Mouse (Mus musculus) CD4-positive, CD25-positive, alpha-beta regulatory T cell, adult 4 months (primary cell): Measurements from ENCODE around the gene Dzip1. TPM values are rescaled to one million over a fixed set of nuclear protein-coding genes. Genes with fewer than 3 reads are reported as not detected.

Experiments used
- ATAC-seq: one replicate; pipeline ENCODE4 v1.8.0; 2017
- polyA plus RNA-seq, 2 experiments: library from polyadenylated mRNA; unstranded; fragments of 100-300 nt; shearing (Covaris generic); gene quantifications; one replicate each; pipeline ENCODE4 v1.2.1; 2017

Gene Dzip1
- polyA plus RNA-seq, 2 experiments from 2014 or later: 10.9 to 12.8 TPM

GRCm38 (mm10) chr14:118831597-118831996 lies 93.7 kb downstream of the Dzip1 start:
- ATAC-seq: no peak

- ATAC-seq: no peak
These were observed 95.7 kb downstream of the Dzip1 start for GRCm38 (mm10) chr14:118829331-118830095.

DNA sequence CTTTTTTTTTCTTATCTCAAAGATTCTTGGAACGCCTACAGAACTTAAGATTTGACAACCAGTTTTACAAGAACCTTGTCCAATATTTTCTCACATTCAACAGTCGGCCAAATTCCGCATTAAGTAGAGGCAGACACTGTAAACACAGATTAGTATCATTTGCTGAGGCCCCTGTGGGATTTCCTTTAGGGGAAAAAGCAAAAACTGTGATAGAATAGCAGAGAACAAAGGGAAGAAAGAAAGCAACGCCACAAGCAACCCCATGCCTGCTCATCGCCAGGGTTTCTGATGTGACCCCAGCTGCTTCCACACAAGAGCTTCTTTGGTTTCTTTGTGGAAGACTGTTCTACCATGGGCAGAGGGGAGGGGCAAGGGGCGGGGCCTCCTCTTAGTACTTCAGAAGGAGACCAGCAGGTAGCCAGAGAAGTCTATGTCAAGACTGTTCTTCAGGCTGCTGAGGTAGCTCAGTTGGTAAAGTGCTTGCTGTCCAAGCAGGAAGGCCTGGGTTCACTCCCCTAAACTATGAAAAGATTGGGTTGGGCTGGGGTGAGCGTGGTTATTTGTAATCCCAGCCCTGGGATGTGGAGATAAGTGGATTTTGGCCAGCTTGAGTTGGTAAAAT lies 97.9 kb downstream of the Dzip1 start:
- no peak for ATAC-seq

GRCm38 (mm10) chr14:118826346-118826745 lies 98.9 kb downstream of the Dzip1 start:
- ATAC-seq: no peak

Other genes starting within 250 kb of the Dzip1 start
- gene Abcc4, start 219.2 kb downstream of the Dzip1 start, polyA plus RNA-seq: 1 to 10 TPM; 8.0 to 8.9 TPM
- gene Cldn10, start 137.6 kb downstream of the Dzip1 start, polyA plus RNA-seq: 1 to 10 TPM; 2.6 to 2.7 TPM
- 10 to 100 TPM; 32.6 to 35.3 TPM for gene Dnajc3, start 12.5 kb upstream of the Dzip1 start, polyA plus RNA-seq
- 1 to 10 TPM; 2.1 to 3.4 TPM for gene Uggt2, start 174.0 kb upstream of the Dzip1 start, polyA plus RNA-seq
- gene Hs6st3, start 212.9 kb upstream of the Dzip1 start, polyA plus RNA-seq: not detected